Mouse (Mus musculus): Measurements from ENCODE around the gene Acacb. TPM values are rescaled to one million over a fixed set of nuclear protein-coding genes. Genes with fewer than 3 reads are reported as not detected.

Gene Acacb
- total RNA-seq, 4 experiments from 2014 or later: 5.5 to 7.8 (median 6.4) TPM

GRCm38 (mm10) chr5:114134091-114134534 lies 12.2 kb upstream of the Acacb start:
- DNase-seq (ENCODE audit: low spot score in 2 of 2): no peak

- no peak for DNase-seq (ENCODE audit: low spot score in 2 of 2)
Measured at GRCm38 (mm10) chr5:114135516-114135915, 10.8 kb upstream of the Acacb start.

- DNase-seq (ENCODE audit: low spot score in 2 of 2): no peak
Measured at GRCm38 (mm10) chr5:114137481-114138276, 8.7 kb upstream of the Acacb start.

GRCm38 (mm10) chr5:114138277-114139164 lies 7.8 kb upstream of the Acacb start:
- DNase-seq (ENCODE audit: low spot score in 2 of 2): no peak

- DNase-seq (ENCODE audit: low spot score in 2 of 2): peak in 1 of 2 experiments; percentile 80
Measured at GRCm38 (mm10) chr5:114139175-114139574, 7.2 kb upstream of the Acacb start.

- no peak for DNase-seq (ENCODE audit: low spot score in 2 of 2)
Measured at GRCm38 (mm10) chr5:114147043-114147972, 973 bp downstream of the Acacb start.

- no peak for DNase-seq (ENCODE audit: low spot score in 2 of 2)
Measured at GRCm38 (mm10) chr5:114152359-114153092, 6.2 kb downstream of the Acacb start.

GRCm38 (mm10) chr5:114153490-114153889 lies 7.2 kb downstream of the Acacb start:
- no peak for DNase-seq (ENCODE audit: low spot score in 2 of 2)

GRCm38 (mm10) chr5:114154765-114155164 lies 8.4 kb downstream of the Acacb start:
- DNase-seq (ENCODE audit: low spot score in 2 of 2): no peak

GRCm38 (mm10) chr5:114155168-114155933 lies 9.0 kb downstream of the Acacb start:
- no peak for DNase-seq (ENCODE audit: low spot score in 2 of 2)

GRCm38 (mm10) chr5:114157236-114157635 lies 10.9 kb downstream of the Acacb start:
- DNase-seq (ENCODE audit: low spot score in 2 of 2): no peak

GRCm38 (mm10) chr5:114161424-114161823 lies 15.1 kb downstream of the Acacb start:
- DNase-seq (ENCODE audit: low spot score in 2 of 2): no peak

- no peak for DNase-seq (ENCODE audit: low spot score in 2 of 2)
Measured at GRCm38 (mm10) chr5:114162106-114162815, 15.9 kb downstream of the Acacb start.

GRCm38 (mm10) chr5:114163117-114163696 lies 16.9 kb downstream of the Acacb start:
- DNase-seq (ENCODE audit: low spot score in 2 of 2): peak in 1 of 2 experiments; percentile 39

GRCm38 (mm10) chr5:114170345-114170744 lies 24.0 kb downstream of the Acacb start:
- no peak for DNase-seq (ENCODE audit: low spot score in 2 of 2)

GRCm38 (mm10) chr5:114172936-114173335 lies 26.6 kb downstream of the Acacb start:
- no peak for DNase-seq (ENCODE audit: low spot score in 2 of 2)

GRCm38 (mm10) chr5:114173458-114173857 lies 27.1 kb downstream of the Acacb start:
- DNase-seq (ENCODE audit: low spot score in 2 of 2): no peak

- no peak for DNase-seq (ENCODE audit: low spot score in 2 of 2)
Measured at GRCm38 (mm10) chr5:114173877-114174581, 27.7 kb downstream of the Acacb start.
